Mouse (Mus musculus): ENCODE data around the gene H2al2b. TPM values are rescaled to one million over a fixed set of nuclear protein-coding genes. Genes with fewer than 3 reads are reported as not detected.
"Not testable (repeated sequence)": the region's sequence is repeated elsewhere in the genome, so short reads cannot be mapped to it uniquely, and the experiment has no call there.

Gene H2al2b
- not detected for total RNA-seq (2021)

- DNase-seq; intact Hi-C loops (cut with DNase I): not testable (repeated sequence)
Measured at GRCm38 (mm10) chrY:2720574-2720973, at the start of gene H2al2b. Gene H2al2b (minus strand): TSS chrY:2720674.

Other genes starting within 250 kb of the H2al2b start
- gene H2al2c, start 121.6 kb downstream of the H2al2b start, total RNA-seq (2021) = not detected
- not detected for gene Sry, start 57.0 kb downstream of the H2al2b start, total RNA-seq (2021)
- gene Gm4064, start 75.5 kb upstream of the H2al2b start, total RNA-seq (2021) = not detected
- not detected for gene Rbmy, start 110.0 kb upstream of the H2al2b start, total RNA-seq (2021)
- gene Gm10256, start 110.0 kb upstream of the H2al2b start, total RNA-seq (2021) = not detected
- gene Gm10352, start 180.3 kb upstream of the H2al2b start, total RNA-seq (2021) = not detected
- not detected for gene Gm29289, start 211.9 kb upstream of the H2al2b start, total RNA-seq (2021)